Mouse (Mus musculus) forebrain, embryonic 14.5 days (tissue): ENCODE data around the gene Dis3l2. TPM values are rescaled to one million over a fixed set of nuclear protein-coding genes. Genes with fewer than 3 reads are reported as not detected.

ENCODE experiments used
- ATAC-seq: fragments of 200-750 bp; cut with Nextera tagmentation; 2 replicates; pipeline ENCODE4 v1.8.0; 2017; ENCODE audit warnings: mild to moderate bottlenecking, moderate library complexity
- DNase-seq: peaks from one replicate; pipeline ENCODE4 v3.0.0-alpha.2; 2015; ENCODE audit warnings: low spot score
- H3K27ac ChIP-seq: fragments of 300-500 bp; sonication (generic); 2 replicates; pipeline ENCODE4 v1.5.1; 2014; ENCODE audit warnings: low read depth, mild to moderate bottlenecking, control low read depth, low read length, moderate library complexity
- H3K27me3 ChIP-seq: fragments of 300-500 bp; sonication (generic); replicated peaks from 2 replicates; pipeline ENCODE4 v1.6.1; 2014; ENCODE audit warnings: low read length, control low read depth, mixed read lengths; ENCODE audit not compliant: control insufficient read depth, insufficient read depth
- H3K36me3 ChIP-seq: fragments of 300-500 bp; sonication (generic); 2 replicates; pipeline ENCODE4 v1.6.1; 2014; ENCODE audit warnings: low read length, control low read depth; ENCODE audit not compliant: control insufficient read depth, insufficient read depth
- H3K4me1 ChIP-seq: fragments of 300-500 bp; sonication (generic); 2 replicates; pipeline ENCODE4 v1.6.1; 2014; ENCODE audit warnings: antibody characterized with exemption, low read length, control low read depth; ENCODE audit not compliant: control insufficient read depth, insufficient read depth
- H3K4me2 ChIP-seq: fragments of 300-500 bp; sonication (generic); 2 replicates; pipeline ENCODE4 v1.6.1; 2014; ENCODE audit warnings: mild to moderate bottlenecking, control low read depth, low read length
- H3K4me3 ChIP-seq: fragments of 300-500 bp; sonication (generic); 2 replicates; pipeline ENCODE4 v1.5.1; 2014; ENCODE audit warnings: low read depth, low read length, control low read depth
- H3K9ac ChIP-seq: fragments of 300-500 bp; sonication (generic); 2 replicates; pipeline ENCODE4 v1.6.1; 2014; ENCODE audit warnings: mild to moderate bottlenecking, low read length, control low read depth, moderate library complexity
- H3K9me3 ChIP-seq: fragments of 300-500 bp; sonication (generic); replicated peaks from 2 replicates; pipeline ENCODE4 v1.6.1; 2016; ENCODE audit warnings: low read length, control low read depth, mixed read lengths; ENCODE audit not compliant: control insufficient read depth
- WGBS: fragments of 180-500 bp; shearing (Covaris S2); extraction: QIAGEN DNeasy Blood & Tissue Kit; methylation state at CpG from one replicate; pipeline ENCODE4 v1.1.7; 2014; 5-methylcytosine and 5-hydroxymethylcytosine counted together
- polyA plus RNA-seq: library from polyadenylated mRNA; unstranded; fragments of >200 nt; fragmentation: Nextera tagmentation; extraction: Ambion mirVana; gene quantifications from 2 replicates; pipeline ENCODE4 v1.2.1, GENCODE M21; 2014

Dis3l2 gene
- polyA plus RNA-seq, 1 experiment from 2014 or later = 32.2 TPM

DNA sequence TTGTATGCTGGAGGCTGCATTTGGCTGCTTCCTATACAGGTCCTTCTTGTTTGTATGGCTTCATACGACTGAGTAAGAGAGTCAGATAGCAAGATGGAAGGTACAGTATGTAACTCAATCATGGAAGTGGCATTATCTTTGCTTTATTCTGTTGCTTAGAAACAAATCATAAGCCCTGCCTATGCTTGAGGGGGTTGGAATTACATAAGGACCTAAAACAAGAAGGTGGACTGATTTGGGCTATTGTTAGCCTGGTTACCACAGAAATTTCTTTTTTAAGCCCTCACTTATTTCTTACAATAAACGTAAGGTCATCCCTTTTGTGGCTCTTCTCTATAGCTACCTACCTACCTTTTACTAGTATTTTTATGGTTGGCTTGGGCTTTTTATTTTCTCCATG lies 131.4 kb downstream of the Dis3l2 start:
- no peak overlapping the region for H3K27ac ChIP-seq
- ATAC-seq = no peak

DNA sequence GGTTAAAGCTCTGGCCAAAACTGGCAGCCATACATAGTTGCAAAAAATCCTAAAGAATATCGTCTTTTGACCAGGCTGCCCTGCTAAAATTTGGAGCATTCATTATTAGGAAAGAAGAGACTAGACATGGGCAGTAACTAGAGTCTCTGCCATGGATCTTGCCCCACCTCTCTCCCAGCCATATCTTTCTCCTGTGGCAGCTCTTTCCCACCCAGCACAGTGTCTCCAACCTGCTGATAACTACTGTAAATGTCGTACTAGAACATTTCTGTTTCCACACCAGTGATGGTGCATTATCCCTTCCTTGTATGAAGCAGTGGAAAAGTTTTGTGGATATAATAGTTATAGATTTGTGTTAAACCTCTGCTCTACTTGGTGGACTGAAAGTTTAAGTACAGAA lies 147.1 kb downstream of the Dis3l2 start:
- H3K27ac ChIP-seq = no peak overlapping the region
- H3K4me2 ChIP-seq = no peak overlapping the region
- WGBS = 87% methylated on average over 2 of the region's 2 CpGs
- H3K4me1 ChIP-seq = no peaks in the 10 kb centered on the region
- H3K9me3 ChIP-seq = no peaks in the 10 kb centered on the region
- no peak overlapping the region for H3K4me3 ChIP-seq
- no peak overlapping the region for H3K9ac ChIP-seq
- ATAC-seq (no peak), DNase-seq (no peak)
- H3K27me3 ChIP-seq = no peaks in the 10 kb centered on the region
- no peaks in the 10 kb centered on the region for H3K36me3 ChIP-seq

More for the DNA sequence above, 131.4 kb downstream of the Dis3l2 start:
- H3K4me1 ChIP-seq = no peaks in the 10 kb centered on the region
- H3K9me3 ChIP-seq = no peaks in the 10 kb centered on the region
- no peak overlapping the region for H3K9ac ChIP-seq
- H3K27me3 ChIP-seq = no peaks in the 10 kb centered on the region
- H3K4me3 ChIP-seq = no peak overlapping the region
- no peaks in the 10 kb centered on the region for H3K36me3 ChIP-seq
- DNase-seq = no peak
- no peak overlapping the region for H3K4me2 ChIP-seq
- 86% methylated on average over 2 of the region's 2 CpGs for whole genome bisulfite sequencing

DNA sequence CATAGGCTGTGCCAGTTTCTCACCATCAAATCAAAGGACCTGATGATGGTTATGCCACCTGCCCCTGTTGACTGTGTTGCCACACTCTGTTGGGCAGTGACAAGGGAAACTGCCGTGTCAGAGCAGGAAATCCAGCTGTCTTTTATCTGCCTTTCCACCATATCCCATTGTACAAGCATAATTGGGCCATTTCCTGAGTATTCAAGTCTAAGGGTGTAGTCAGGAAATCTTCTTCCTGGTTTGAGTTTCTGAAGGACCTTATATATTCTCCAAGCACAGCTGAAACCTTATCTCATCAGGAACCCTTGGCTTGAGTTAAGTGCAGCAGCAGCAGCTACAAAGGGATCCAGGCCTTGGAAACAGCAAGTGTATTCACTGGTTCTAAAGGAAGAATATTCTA lies 155.3 kb downstream of the Dis3l2 start:
- Histone ChIP-seq H3K9ac (no peak overlapping the region), H3K27ac (no peak overlapping the region), H3K9me3 (no peaks in the 10 kb centered on the region), H3K4me2 (no peak overlapping the region), H3K4me3 (no peak overlapping the region), H3K36me3 (peaks cover 9% of the 10 kb centered on the region; the same call in 1 of the 2 replicates), H3K27me3 (no peaks in the 10 kb centered on the region), H3K4me1 (no peaks in the 10 kb centered on the region)
- DNase-seq (no peak), ATAC-seq (no peak)
- 54% methylated on average over 1 of the region's 1 CpGs for WGBS

DNA sequence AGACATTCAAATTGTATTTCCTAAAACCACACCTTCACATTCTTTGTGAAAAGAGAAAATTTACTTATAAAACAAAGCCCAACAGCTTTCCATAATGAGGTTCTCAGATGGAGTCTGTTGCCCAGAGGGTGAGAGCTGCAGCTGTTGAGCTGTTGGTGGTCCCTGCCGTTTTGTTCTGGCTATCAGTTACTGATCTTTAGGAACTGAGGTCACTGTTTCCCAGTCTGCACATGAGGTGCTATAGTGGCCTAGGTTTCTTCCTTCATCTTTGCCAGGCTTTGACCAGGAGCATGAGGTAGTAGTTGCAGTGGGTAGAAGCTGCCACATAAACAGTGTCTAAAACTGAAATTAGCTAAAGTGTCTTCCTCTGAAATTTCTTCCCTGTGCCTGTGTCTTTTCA lies 155.8 kb downstream of the Dis3l2 start:
- H3K4me2 ChIP-seq = no peak overlapping the region
- no peak overlapping the region for H3K27ac ChIP-seq
- no peaks in the 10 kb centered on the region for H3K4me1 ChIP-seq
- peaks cover 9% of the 10 kb centered on the region; the same call in 1 of the 2 replicates for H3K36me3 ChIP-seq
- H3K27me3 ChIP-seq = no peaks in the 10 kb centered on the region
- no peaks in the 10 kb centered on the region for H3K9me3 ChIP-seq
- 56% methylated on average over 1 of the region's 1 CpGs for WGBS
- DNase-seq = no peak
- H3K9ac ChIP-seq = no peak overlapping the region
- ATAC-seq = no peak
- H3K4me3 ChIP-seq = no peak overlapping the region

DNA sequence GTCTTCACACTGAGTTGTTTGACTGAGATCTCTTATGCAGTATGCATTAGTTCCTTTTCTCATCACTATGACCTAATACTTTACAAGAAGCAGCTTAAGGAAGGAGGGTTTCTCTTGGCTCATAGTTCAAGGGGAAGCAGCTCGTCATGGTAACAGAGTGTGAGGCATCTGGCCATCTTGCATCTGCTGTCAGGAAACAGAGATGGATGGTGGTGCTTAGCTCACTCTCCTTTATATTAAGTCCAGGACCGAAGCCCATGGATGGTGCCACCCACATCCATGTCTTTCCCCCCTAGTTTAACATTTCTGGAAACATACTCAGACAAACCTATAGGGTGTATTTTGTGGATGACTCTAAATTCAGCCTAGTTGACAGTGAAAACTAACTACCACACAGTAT lies 170.1 kb downstream of the Dis3l2 start:
- Histone ChIP-seq H3K9me3 (0 out of 2 replicates have a peak, but pooled peaks cover 2% of the 10 kb centered on the region), H3K27ac (no peak overlapping the region)
- DNase-seq = peak; percentile 4

DNA sequence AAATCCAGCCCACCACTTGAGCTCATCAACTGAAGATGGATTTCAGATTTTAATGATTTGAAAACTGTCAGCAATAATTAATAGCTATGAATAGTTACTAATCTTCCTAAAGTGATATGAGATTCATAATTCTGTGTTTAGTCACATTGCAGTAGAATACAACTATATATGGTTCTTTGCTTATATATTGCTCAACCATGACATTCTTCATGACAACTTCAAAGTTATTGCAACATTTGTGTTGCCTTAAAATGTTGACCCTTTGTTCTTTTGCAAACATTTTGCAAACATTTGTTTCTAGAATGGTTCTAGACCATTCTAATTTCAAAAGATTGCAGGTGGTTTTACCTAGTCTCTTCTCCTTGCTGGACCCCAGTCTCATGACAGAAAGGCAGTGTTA lies 175.1 kb downstream of the Dis3l2 start:
- Histone ChIP-seq H3K27me3 (no peaks in the 10 kb centered on the region), H3K4me1 (no peaks in the 10 kb centered on the region), H3K9ac (no peak overlapping the region), H3K36me3 (peaks cover 4% of the 10 kb centered on the region; the same call in 1 of the 2 replicates), H3K4me2 (no peak overlapping the region), H3K4me3 (no peak overlapping the region), H3K27ac (no peak overlapping the region), H3K9me3 (no peaks in the 10 kb centered on the region)
- no peak for ATAC-seq
- DNase-seq = no peak

More for the DNA sequence above, 170.1 kb downstream of the Dis3l2 start:
- Histone ChIP-seq H3K4me1 (no peaks in the 10 kb centered on the region), H3K4me2 (no peak overlapping the region), H3K36me3 (no peaks in the 10 kb centered on the region), H3K9ac (no peak overlapping the region), H3K27me3 (no peaks in the 10 kb centered on the region), H3K4me3 (no peak overlapping the region)
- 84% methylated on average over 2 of the region's 2 CpGs for WGBS
- no peak for ATAC-seq

DNA sequence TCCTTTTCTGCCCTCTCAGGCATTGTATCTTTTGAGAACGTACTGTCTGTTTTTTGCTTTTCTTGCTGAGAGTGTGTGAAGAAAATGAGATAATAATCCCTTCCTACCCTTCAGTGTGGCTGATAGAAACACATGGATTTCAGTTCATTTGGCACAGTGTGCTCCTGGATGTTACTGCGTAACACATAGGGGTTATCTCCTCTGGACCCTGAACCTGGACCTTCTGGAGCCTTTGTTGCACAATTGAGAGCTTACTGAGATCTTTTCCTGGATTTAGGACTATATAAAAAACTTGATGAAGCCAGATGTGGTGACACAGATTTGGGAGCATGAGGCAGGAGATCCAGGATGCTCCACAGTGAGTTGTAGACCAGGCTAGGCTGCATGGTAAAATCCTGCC lies 175.9 kb downstream of the Dis3l2 start:
- H3K4me3 ChIP-seq = no peak overlapping the region
- no peaks in the 10 kb centered on the region for H3K9me3 ChIP-seq
- no peak for ATAC-seq
- no peaks in the 10 kb centered on the region for H3K27me3 ChIP-seq
- no peaks in the 10 kb centered on the region for H3K4me1 ChIP-seq
- no peak overlapping the region for H3K9ac ChIP-seq
- DNase-seq = no peak
- H3K4me2 ChIP-seq = no peak overlapping the region
- no peak overlapping the region for H3K27ac ChIP-seq
- 94% methylated on average over 2 of the region's 2 CpGs for WGBS
- peaks cover 4% of the 10 kb centered on the region; the same call in 1 of the 2 replicates for H3K36me3 ChIP-seq

DNA sequence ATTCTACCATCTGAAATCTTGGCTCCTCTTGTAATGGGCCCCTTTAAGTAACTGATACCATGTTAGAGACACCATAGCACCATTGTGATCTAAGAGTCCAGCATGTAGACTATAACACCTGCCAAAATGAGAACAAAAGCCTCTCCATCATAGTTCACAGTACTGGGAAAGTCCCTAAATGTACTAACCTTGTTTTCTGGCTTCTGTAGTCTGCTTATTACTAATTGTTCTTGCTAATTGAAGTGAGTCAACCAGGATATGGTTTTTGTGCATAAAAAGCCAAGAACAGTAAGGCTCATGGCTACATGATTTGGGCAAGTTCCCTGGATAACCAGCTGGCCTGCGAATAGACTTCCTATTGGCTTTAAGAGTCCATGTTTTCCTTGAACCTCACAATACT lies 183.5 kb downstream of the Dis3l2 start:
- no peak overlapping the region for H3K9ac ChIP-seq
- WGBS = 98% methylated on average over 1 of the region's 1 CpGs
- H3K36me3 ChIP-seq = no peaks in the 10 kb centered on the region
- no peak overlapping the region for H3K4me2 ChIP-seq
- no peak for ATAC-seq
- no peak overlapping the region for H3K4me3 ChIP-seq
- no peaks in the 10 kb centered on the region for H3K9me3 ChIP-seq
- H3K27me3 ChIP-seq = no peaks in the 10 kb centered on the region
- H3K4me1 ChIP-seq = no peaks in the 10 kb centered on the region
- H3K27ac ChIP-seq = no peak overlapping the region
- no peak for DNase-seq

DNA sequence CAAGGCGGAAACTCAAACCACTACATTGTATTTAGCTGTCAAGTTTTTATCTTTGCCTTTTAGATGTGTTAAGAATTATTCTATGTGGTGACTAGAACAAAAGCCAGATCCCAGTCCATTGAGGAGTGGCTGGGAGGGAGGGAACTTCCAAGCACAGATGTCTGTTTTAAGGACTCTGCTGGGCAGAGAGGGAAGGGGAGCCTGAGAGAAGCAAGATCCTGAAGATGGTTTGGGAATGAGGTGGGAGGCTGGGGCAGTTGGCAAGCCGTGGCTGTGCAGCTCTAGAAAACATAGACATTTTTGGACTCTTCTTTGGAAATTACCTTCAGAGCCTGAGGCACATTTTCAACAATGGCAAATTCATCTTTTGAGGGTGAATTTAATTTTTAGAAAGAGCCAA lies 208.9 kb downstream of the Dis3l2 start:
- Histone ChIP-seq H3K4me2 (no peak overlapping the region), H3K36me3 (no peaks in the 10 kb centered on the region), H3K4me3 (no peak overlapping the region), H3K9me3 (no peaks in the 10 kb centered on the region), H3K27me3 (no peaks in the 10 kb centered on the region), H3K9ac (no peak overlapping the region), H3K4me1 (no peaks in the 10 kb centered on the region; the same call in 1 of the 2 replicates), H3K27ac (no peak overlapping the region)
- DNase-seq = no peak
- 87% methylated on average over 2 of the region's 2 CpGs for WGBS
- ATAC-seq = no peak
